Mouse (Mus musculus): ENCODE measurements around the gene Gm10112. TPM values are rescaled to one million over a fixed set of nuclear protein-coding genes. Genes with fewer than 3 reads are reported as not detected.

Gene Gm10112
- not detected in 2 replicates for polyA plus RNA-seq (2021; fragmentation: Nextera tagmentation)
- long read RNA-seq, experiment 1 = 0 reads
- long read RNA-seq, experiment 2 = 0 reads

GRCm38 (mm10) chrX:111168040-111168439 lies at the start of gene Gm10112:
Gene Gm10112 (plus strand): TSS chrX:111168340.

Other genes with a start within 250 kb of the Gm10112 start
- not detected in 2 replicates for gene Cylc1, start 57.9 kb upstream of the Gm10112 start, polyA plus RNA-seq (2021; fragmentation: Nextera tagmentation)

Measured in layer of hippocampus, adult 6 months (tissue).